Mouse (Mus musculus) heart, adult 2 months (tissue): ENCODE data around the gene Slc9b2.

Source experiments
- CTCF ChIP-seq: fragments of 200-600 bp; IDR thresholded peaks from 2 replicates; pipeline ENCODE4 v1.8.1; 2022; ENCODE audit warnings: antibody characterized with exemption, mild to moderate bottlenecking, moderate library complexity
- EP300 ChIP-seq: fragments of 200-500 bp; IDR thresholded peaks from 2 replicates; pipeline ENCODE4 v1.6.1; 2011; ENCODE audit warnings: low read depth, low read length, control low read depth; ENCODE audit not compliant: insufficient read depth
- POLR2A ChIP-seq: fragments of 200-500 bp; IDR thresholded peaks from 2 replicates; pipeline ENCODE4 v1.6.1; 2011; ENCODE audit warnings: mild to moderate bottlenecking, low read depth, low read length, control low read depth; ENCODE audit not compliant: insufficient read depth

DNA sequence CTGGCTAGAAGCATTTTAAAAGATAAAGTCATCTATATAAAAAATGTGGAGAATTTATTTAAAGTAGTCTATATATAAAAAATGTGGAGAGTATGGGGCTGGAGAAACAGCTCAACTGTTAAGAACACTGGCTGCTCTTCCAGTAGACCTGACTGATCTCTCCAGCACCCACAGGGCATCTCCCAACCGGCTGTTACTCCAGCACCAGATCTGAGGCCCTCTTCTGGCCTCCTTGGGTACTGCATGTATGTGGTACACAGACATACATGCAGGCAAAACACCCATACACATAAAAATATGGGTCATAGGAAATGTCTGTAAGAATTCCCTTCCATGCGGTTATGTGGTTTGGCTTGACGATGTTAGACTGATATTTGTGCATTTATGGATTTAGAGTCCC, 21.1 kb downstream of the Slc9b2 start:
- TF ChIP-seq CTCF = peak; percentile 64
- TF ChIP-seq POLR2A = no peak
- TF ChIP-seq EP300 = no peak
